Mouse (Mus musculus) thymus, adult 2 months (tissue): ENCODE measurements around the gene Selenbp1. TPM values are rescaled to one million over a fixed set of nuclear protein-coding genes. Genes with fewer than 3 reads are reported as not detected.

ENCODE experiments used
- DNase-seq: peaks from one replicate; pipeline ENCODE4 v3.0.0; 2021
- H3K27ac ChIP-seq: fragments of 200-500 bp; 2 replicates; pipeline ENCODE4 v1.5.1; 2012; ENCODE audit warnings: low read length, control low read depth; ENCODE audit not compliant: control insufficient read depth, insufficient read depth
- H3K27me3 ChIP-seq: fragments of 200-500 bp; 2 replicates; pipeline ENCODE4 v1.6.1; 2012; ENCODE audit warnings: mild to moderate bottlenecking, low read length, moderate library complexity, mixed read lengths; ENCODE audit not compliant: control insufficient read depth, insufficient read depth
- H3K36me3 ChIP-seq: fragments of 200-500 bp; 2 replicates; pipeline ENCODE4 v1.6.1; 2012; ENCODE audit warnings: mild to moderate bottlenecking, low read length, moderate library complexity; ENCODE audit not compliant: control insufficient read depth, insufficient read depth
- H3K4me1 ChIP-seq: fragments of 200-500 bp; replicated peaks from 2 replicates; pipeline ENCODE4 v1.6.1; 2012; ENCODE audit warnings: low read length; ENCODE audit not compliant: control insufficient read depth, insufficient read depth
- H3K4me3 ChIP-seq: fragments of 200-500 bp; 2 replicates; pipeline ENCODE4 v1.5.1; 2012; ENCODE audit warnings: mild to moderate bottlenecking, low read length, control low read depth, moderate library complexity; ENCODE audit not compliant: control insufficient read depth, insufficient read depth
- CTCF ChIP-seq: fragments of 200-500 bp; IDR thresholded peaks from 2 replicates; pipeline ENCODE4 v1.5.1; 2012; ENCODE audit warnings: mild to moderate bottlenecking, control low read depth, low read length, moderate library complexity, borderline replicate concordance; ENCODE audit not compliant: control insufficient read depth, poor library complexity, insufficient read depth; ENCODE audit errors: extremely low read depth
- POLR2A ChIP-seq: fragments of 200-500 bp; IDR thresholded peaks from 2 replicates; pipeline ENCODE4 v1.6.1; 2012; ENCODE audit warnings: mild to moderate bottlenecking, low read length, control low read depth, moderate library complexity; ENCODE audit not compliant: control insufficient read depth, poor library complexity, insufficient read depth; ENCODE audit errors: extremely low read depth
- WGBS: fragments of 180-500 bp; shearing (Covaris S2); methylation state at CpG from one replicate; pipeline ENCODE4 v1.1.7; 2018; 5-methylcytosine and 5-hydroxymethylcytosine counted together
- polyA plus RNA-seq: library from polyadenylated mRNA; depleted of rRNA; stranded (reverse); fragments of >200 nt; gene quantifications from 2 replicates; pipeline ENCODE4 v1.2.3, GENCODE M21; 2012

Gene Selenbp1
- polyA plus RNA-seq, 1 experiment = 26.7 TPM

GRCm38 (mm10) chr3:94965878-94966277 is 33.0 kb downstream of the Selenbp1 start:
- Histone ChIP-seq H3K4me3 (no peak overlapping the region), H3K4me1 (no peaks in the 10 kb centered on the region), H3K27me3 (no peaks in the 10 kb centered on the region), H3K36me3 (no peaks in the 10 kb centered on the region), H3K27ac (no peak overlapping the region; the same call in 1 of the 2 replicates)
- 69% methylated on average over 1 of the region's 1 CpGs for WGBS
- TF ChIP-seq CTCF = no peak
- TF ChIP-seq POLR2A = no peak
- no peak for DNase-seq

GRCm38 (mm10) chr3:94972552-94972951 is 39.7 kb downstream of the Selenbp1 start:
- WGBS = 96% methylated on average over 3 of the region's 3 CpGs
- no peak for DNase-seq
- TF ChIP-seq POLR2A = no peak
- no peak for TF ChIP-seq CTCF
- H3K4me1 ChIP-seq = peaks cover 9% of the 10 kb centered on the region
- H3K27me3 ChIP-seq = no peaks in the 10 kb centered on the region
- H3K36me3 ChIP-seq = no peaks in the 10 kb centered on the region
- no peak overlapping the region for H3K27ac ChIP-seq
- H3K4me3 ChIP-seq = no peak overlapping the region

DNA sequence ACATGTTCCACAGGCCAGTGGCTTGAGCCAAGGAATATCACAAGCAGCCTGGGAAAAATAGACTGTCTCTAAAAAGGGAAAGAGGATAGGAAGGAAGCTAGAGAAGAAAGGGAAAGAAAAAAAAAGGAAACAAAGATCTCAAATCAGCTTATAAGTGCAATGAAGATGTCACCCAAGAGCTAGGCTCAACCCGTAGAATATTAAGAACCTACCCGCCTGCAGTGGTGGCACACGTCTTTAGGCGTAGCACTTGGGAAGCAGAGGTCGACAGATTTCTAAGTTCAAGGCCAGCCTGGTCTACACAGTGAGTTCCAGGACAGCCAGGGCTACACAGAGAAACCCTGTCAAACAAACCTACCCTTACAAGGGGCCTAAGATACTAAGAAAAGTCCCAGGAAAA is 40.8 kb downstream of the Selenbp1 start:
- 96% methylated on average over 5 of the region's 5 CpGs for WGBS

DNA sequence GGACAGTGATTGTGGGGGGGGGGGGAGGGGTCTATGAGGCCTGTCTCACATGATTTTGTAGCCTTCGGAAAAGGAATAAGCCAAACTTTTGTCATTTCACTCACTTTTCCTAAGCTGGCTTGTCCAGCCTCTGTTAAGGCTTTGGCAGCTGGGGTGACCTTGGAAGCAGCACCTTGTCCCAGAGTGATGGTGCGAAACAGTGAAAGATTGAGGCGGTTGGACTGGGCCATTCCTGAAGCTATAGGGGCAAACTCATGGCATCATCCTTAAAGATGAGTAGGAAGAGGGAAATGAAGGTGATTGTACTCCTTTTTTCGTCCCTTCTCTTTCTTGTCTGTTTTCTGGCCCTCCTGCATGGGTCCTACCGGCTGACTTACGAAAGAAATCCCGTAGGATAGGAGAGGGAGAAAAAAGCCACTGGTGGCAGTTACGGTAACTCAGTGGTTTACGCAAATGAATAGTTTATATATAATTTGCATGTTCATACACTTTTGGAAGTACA is 41.2 kb downstream of the Selenbp1 start:
- no peaks in the 10 kb centered on the region for H3K27me3 ChIP-seq
- H3K36me3 ChIP-seq = no peaks in the 10 kb centered on the region
- no peak for TF ChIP-seq POLR2A
- no peak for TF ChIP-seq CTCF
- H3K4me3 ChIP-seq = peak overlapping the region; percentile 7; the same call in 1 of the 2 replicates
- H3K27ac ChIP-seq = no peak overlapping the region
- no peak for DNase-seq
- H3K4me1 ChIP-seq = peaks cover 9% of the 10 kb centered on the region
- WGBS = 25% methylated on average over 9 of the region's 9 CpGs

More for the DNA sequence above, 40.8 kb downstream of the Selenbp1 start:
- H3K27me3 ChIP-seq = no peaks in the 10 kb centered on the region
- peaks cover 9% of the 10 kb centered on the region for H3K4me1 ChIP-seq
- TF ChIP-seq CTCF = no peak
- no peak for TF ChIP-seq POLR2A
- H3K36me3 ChIP-seq = no peaks in the 10 kb centered on the region
- DNase-seq = no peak
- no peak overlapping the region for H3K27ac ChIP-seq
- no peak overlapping the region for H3K4me3 ChIP-seq

- TF ChIP-seq POLR2A (no peak; the same call in 1 of the 2 replicates), CTCF (peak; percentile 58; the same call in 1 of the 2 replicates)
- peak within 1 kb of the TSS; percentile 82 for H3K27ac ChIP-seq
- peak within 1 kb of the TSS; percentile 74 for H3K4me3 ChIP-seq
- H3K4me1 ChIP-seq = peaks cover 9% of the 10 kb centered on the region
- H3K27me3 ChIP-seq = no peaks in the 10 kb centered on the region
- peak; percentile 86 for DNase-seq
- under 1% methylated on average over 55 of the region's 57 CpGs for WGBS
- no peaks in the 10 kb centered on the region for H3K36me3 ChIP-seq
Observed at GRCm38 (mm10) chr3:94974528-94975422, 41.9 kb downstream of the Selenbp1 start, which contains the start of gene Pi4kb. Pi4kb (plus strand) TSS chr3:94974731.

GRCm38 (mm10) chr3:94984312-94984711 is 51.5 kb downstream of the Selenbp1 start:
- Histone ChIP-seq H3K27ac (no peak overlapping the region), H3K27me3 (no peaks in the 10 kb centered on the region), H3K4me1 (no peaks in the 10 kb centered on the region), H3K36me3 (peaks cover 37% of the 10 kb centered on the region), H3K4me3 (no peak overlapping the region)
- DNase-seq = no peak
- WGBS = 96% methylated on average over 11 of the region's 11 CpGs
- TF ChIP-seq POLR2A (no peak), CTCF (no peak)

GRCm38 (mm10) chr3:94985513-94985912 is 52.7 kb downstream of the Selenbp1 start:
- WGBS = 100% methylated on average over 2 of the region's 2 CpGs
- DNase-seq = no peak
- TF ChIP-seq POLR2A (no peak), CTCF (no peak)
- H3K36me3 ChIP-seq = peaks cover 43% of the 10 kb centered on the region
- no peaks in the 10 kb centered on the region for H3K4me1 ChIP-seq
- no peak overlapping the region for H3K4me3 ChIP-seq
- H3K27me3 ChIP-seq = no peaks in the 10 kb centered on the region
- H3K27ac ChIP-seq = no peak overlapping the region
